Mouse (Mus musculus): ENCODE data around the gene Gm29797. TPM values are rescaled to one million over a fixed set of nuclear protein-coding genes. Genes with fewer than 3 reads are reported as not detected.

The Gm29797 gene
- total and polyA plus RNA-seq, 3 experiments = 0.34 TPM; not detected in 2

GRCm38 (mm10) chr2:181680716-181681117 lies 23.9 kb downstream of the Gm29797 start:
- H3K9me3 ChIP-seq (replicated peaks; ENCODE audit: low read length) = no peaks in the 10 kb centered on the region
- no peak for TF ChIP-seq MAZ (IDR thresholded peaks at IDR 0.05; ENCODE audit: low read depth, low read length)
- no peak for TF ChIP-seq ZC3H11A (IDR thresholded peaks at IDR 0.05; ENCODE audit: low read depth, low read length)
- TF ChIP-seq SIN3A (IDR thresholded peaks at IDR 0.05; ENCODE audit: low read length) = no peak
- no peak for TF ChIP-seq POLR2AphosphoS2 (IDR thresholded peaks at IDR 0.05; ENCODE audit: low read depth, low read length)
- TF ChIP-seq USF2 (conservative IDR thresholded peaks at IDR 0.05; ENCODE audit: low read depth, low read length) = no peak
- no peak for TF ChIP-seq ZMIZ1 (IDR thresholded peaks at IDR 0.05; ENCODE audit: low read depth, low read length)
- TF ChIP-seq NRF1 (IDR thresholded peaks at IDR 0.05; ENCODE audit: low read depth, low read length) = no peak
- no peak for TF ChIP-seq BHLHE40 (IDR thresholded peaks at IDR 0.05; ENCODE audit: low read depth, low read length)
- TF ChIP-seq CHD1 (IDR thresholded peaks at IDR 0.05; ENCODE audit: low read depth, low read length) = no peak
- TF ChIP-seq MAX (IDR thresholded peaks at IDR 0.05; ENCODE audit: low read length) = no peak
- no peak for TF ChIP-seq EP300 (IDR thresholded peaks at IDR 0.05; ENCODE audit: low read length)
- TF ChIP-seq ZNF384 (IDR thresholded peaks at IDR 0.05; ENCODE audit: low read depth, low read length) = no peak
- no peak for TF ChIP-seq NELFE (IDR thresholded peaks at IDR 0.05; ENCODE audit: low read depth, low read length)
- no peak for TF ChIP-seq TCF12 (IDR thresholded peaks at IDR 0.05; ENCODE audit: low read depth, low read length)
- no peak for TF ChIP-seq CTCF (conservative IDR thresholded peaks at IDR 0.05 in 1 of 2, IDR thresholded peaks at IDR 0.05 in 1 of 2; ENCODE audit: low read depth in 2 of 2, low read length in 2 of 2)
- TF ChIP-seq ETS1 (conservative IDR thresholded peaks at IDR 0.05; ENCODE audit: low read depth, low read length) = no peak
- no peak for TF ChIP-seq CHD2 (IDR thresholded peaks at IDR 0.05; ENCODE audit: low read length)
- TF ChIP-seq TBP (conservative IDR thresholded peaks at IDR 0.05; ENCODE audit: low read depth, low read length) = no peak
- TF ChIP-seq MAFK (IDR thresholded peaks at IDR 0.05; ENCODE audit: insufficient replicate concordance, low read length) = no peak
- H3K79me2 ChIP-seq (replicated peaks; ENCODE audit: control insufficient read depth, extremely low read depth, insufficient read depth, poor library complexity, severe bottlenecking) = no peaks in the 10 kb centered on the region
- in situ Hi-C loops (cut with MboI; ENCODE audit: low pct_ligation_motif_present, low pct_unique_long_range_greater_than_20kb, low sequenced_read_pairs) (no loop called here), dilution Hi-C loops (cut with MboI; ENCODE audit: extremely low pct_ligation_motif_present, extremely low pct_unique_long_range_greater_than_20kb, low sequenced_read_pairs) (no loop called here)
- DNase-seq (ENCODE audit: extremely low read depth) = no peak
- peaks cover 19 to 60% of the 10 kb centered on the region in 2 experiments for H3K4me1 ChIP-seq (ENCODE audit: control insufficient read depth in 1 of 2, insufficient read depth in 2 of 2)
- peak overlapping the region; percentile 61 to 77 (median 72) for H3K4me3 ChIP-seq (replicated peaks in 1 of 3; ENCODE audit: low read depth in 2 of 3, low read length in 2 of 3, poor library complexity in 1 of 3)
- no peaks in the 10 kb centered on the region for H3K27me3 ChIP-seq (replicated peaks)
- H3K4me2 ChIP-seq (ENCODE audit: insufficient read depth, low read depth, poor library complexity, severe bottlenecking) = peak overlapping the region; percentile 58
- H3K36me3 ChIP-seq (replicated peaks in 1 of 2; ENCODE audit: control insufficient read depth in 1 of 2, insufficient read depth in 1 of 2, low read length in 1 of 2) = peaks cover 0 to 21% of the 10 kb centered on the region in 2 experiments
- peak overlapping the region; percentile 62 for H3K9ac ChIP-seq (ENCODE audit: insufficient read depth, low read depth)
- no peak overlapping the region for H3K27ac ChIP-seq (ENCODE audit: insufficient read depth, low read depth)

- H3K9me3 ChIP-seq (replicated peaks; ENCODE audit: low read length) = no peaks in the 10 kb centered on the region
- H3K4me1 ChIP-seq (ENCODE audit: control insufficient read depth in 1 of 2, insufficient read depth in 2 of 2) = peaks cover 18 to 58% of the 10 kb centered on the region in 2 experiments
- no peaks in the 10 kb centered on the region for H3K79me2 ChIP-seq (replicated peaks; ENCODE audit: control insufficient read depth, extremely low read depth, insufficient read depth, poor library complexity, severe bottlenecking)
- H3K4me2 ChIP-seq (ENCODE audit: insufficient read depth, low read depth, poor library complexity, severe bottlenecking) = no peak overlapping the region
- dilution Hi-C loops (cut with MboI; ENCODE audit: extremely low pct_ligation_motif_present, extremely low pct_unique_long_range_greater_than_20kb, low sequenced_read_pairs) (no loop called here), in situ Hi-C loops (cut with MboI; ENCODE audit: low pct_ligation_motif_present, low pct_unique_long_range_greater_than_20kb, low sequenced_read_pairs) (no loop called here)
- TF ChIP-seq BHLHE40 (IDR thresholded peaks at IDR 0.05; ENCODE audit: low read depth, low read length) = no peak
- no peak for TF ChIP-seq NRF1 (IDR thresholded peaks at IDR 0.05; ENCODE audit: low read depth, low read length)
- TF ChIP-seq RAD21 (IDR thresholded peaks at IDR 0.05; ENCODE audit: low read depth, low read length) = no peak
- TF ChIP-seq CTCF (conservative IDR thresholded peaks at IDR 0.05 in 1 of 2, IDR thresholded peaks at IDR 0.05 in 1 of 2; ENCODE audit: low read depth in 2 of 2, low read length in 2 of 2) = no peak
- no peak for TF ChIP-seq ZKSCAN1 (IDR thresholded peaks at IDR 0.05; ENCODE audit: borderline replicate concordance, low read depth, low read length)
- TF ChIP-seq MAZ (IDR thresholded peaks at IDR 0.05; ENCODE audit: low read depth, low read length) = no peak
- TF ChIP-seq TCF12 (IDR thresholded peaks at IDR 0.05; ENCODE audit: low read depth, low read length) = no peak
- no peak for TF ChIP-seq ETS1 (conservative IDR thresholded peaks at IDR 0.05; ENCODE audit: low read depth, low read length)
- TF ChIP-seq EP300 (IDR thresholded peaks at IDR 0.05; ENCODE audit: low read length) = no peak
- TF ChIP-seq USF2 (conservative IDR thresholded peaks at IDR 0.05; ENCODE audit: low read depth, low read length) = no peak
- DNase-seq (ENCODE audit: extremely low read depth) = no peak
- H3K9ac ChIP-seq (ENCODE audit: insufficient read depth, low read depth) = no peak overlapping the region
- H3K4me3 ChIP-seq (replicated peaks in 1 of 3; ENCODE audit: low read depth in 2 of 3, low read length in 2 of 3, poor library complexity in 1 of 3) = no peak overlapping the region
- no peaks in the 10 kb centered on the region for H3K27me3 ChIP-seq (replicated peaks)
- H3K27ac ChIP-seq (ENCODE audit: insufficient read depth, low read depth) = no peak overlapping the region
- H3K36me3 ChIP-seq (replicated peaks in 1 of 2; ENCODE audit: control insufficient read depth in 1 of 2, insufficient read depth in 1 of 2, low read length in 1 of 2) = peaks cover 6 to 33% of the 10 kb centered on the region in 2 experiments
These were observed 25.1 kb downstream of the Gm29797 start for GRCm38 (mm10) chr2:181681978-181682377.
